Mouse (Mus musculus) brain, embryonic 14.5 days (tissue): ENCODE measurements around the gene Srrm4. TPM values are rescaled to one million over a fixed set of nuclear protein-coding genes. Genes with fewer than 3 reads are reported as not detected.

Source experiments
- DNase-seq: peaks from one replicate; pipeline ENCODE4 v3.0.0-alpha.2; 2011; ENCODE audit warnings: low read depth
- CTCF ChIP-seq: fragments of 200-500 bp; IDR thresholded peaks from 2 replicates; pipeline ENCODE4 v1.5.1; 2012; ENCODE audit warnings: inconsistent platforms, mild to moderate bottlenecking, moderate library complexity, borderline replicate concordance; ENCODE audit not compliant: insufficient read depth, insufficient read length; ENCODE audit errors: extremely low read depth
- POLR2A ChIP-seq: fragments of 200-500 bp; IDR thresholded peaks from 2 replicates; pipeline ENCODE4 v1.6.1; 2012; ENCODE audit warnings: mild to moderate bottlenecking, inconsistent platforms, borderline replicate concordance; ENCODE audit not compliant: poor library complexity, insufficient read depth, insufficient read length, severe bottlenecking; ENCODE audit errors: extremely low read depth
- polyA plus RNA-seq: library from polyadenylated mRNA; depleted of rRNA; stranded (reverse); fragments of >200 nt; gene quantifications from 2 replicates; pipeline ENCODE4 v1.2.3, GENCODE M21; 2012

Gene Srrm4
- polyA plus RNA-seq, 1 experiment: 42.0 TPM

GRCm38 (mm10) chr5:116423746-116424145 lies 167.9 kb downstream of the Srrm4 start:
- no peak for TF ChIP-seq POLR2A

GRCm38 (mm10) chr5:116422699-116423201 lies 168.9 kb downstream of the Srrm4 start, which contains the start of gene Hspb8:
Gene Hspb8 (minus strand): TSS chr5:116422864.
- DNase-seq: peak; percentile 88
- TF ChIP-seq CTCF (no peak), POLR2A (no peak)

More at GRCm38 (mm10) chr5:116423746-116424145, 167.9 kb downstream of the Srrm4 start:
- DNase-seq: no peak

- DNase-seq: no peak
- no peak for TF ChIP-seq CTCF
- TF ChIP-seq POLR2A: no peak
These were observed 169.7 kb downstream of the Srrm4 start for GRCm38 (mm10) chr5:116421791-116422481.

- TF ChIP-seq POLR2A (no peak), CTCF (no peak)
- peak; percentile 95 for DNase-seq
These were observed 170.8 kb downstream of the Srrm4 start for GRCm38 (mm10) chr5:116420759-116421225.

GRCm38 (mm10) chr5:116420213-116420612 lies 171.4 kb downstream of the Srrm4 start:
- DNase-seq: no peak
- TF ChIP-seq CTCF: no peak
- no peak for TF ChIP-seq POLR2A

- no peak for TF ChIP-seq POLR2A
- no peak for TF ChIP-seq CTCF
- peak; percentile 68 for DNase-seq
These were observed 172.1 kb downstream of the Srrm4 start for GRCm38 (mm10) chr5:116419322-116420045.

- DNase-seq: peak; percentile 63
- TF ChIP-seq POLR2A (no peak), CTCF (no peak)
These were observed 175.4 kb downstream of the Srrm4 start for GRCm38 (mm10) chr5:116416208-116416607.

- DNase-seq: peak; percentile 78
- no peak for TF ChIP-seq CTCF
- TF ChIP-seq POLR2A: no peak
These were observed 181.7 kb downstream of the Srrm4 start for GRCm38 (mm10) chr5:116409689-116410590.

- TF ChIP-seq POLR2A (no peak), CTCF (peak; percentile 22; the same call in 1 of the 2 replicates)
- no peak for DNase-seq
These were observed 182.7 kb downstream of the Srrm4 start for GRCm38 (mm10) chr5:116408965-116409364.

GRCm38 (mm10) chr5:116407936-116408335 lies 183.7 kb downstream of the Srrm4 start:
- peak; percentile 71 for DNase-seq
- TF ChIP-seq POLR2A (no peak), CTCF (no peak)

GRCm38 (mm10) chr5:116407321-116407720 lies 184.3 kb downstream of the Srrm4 start:
- TF ChIP-seq CTCF (no peak), POLR2A (no peak)
- DNase-seq: no peak

GRCm38 (mm10) chr5:116406507-116406906 lies 185.1 kb downstream of the Srrm4 start:
- TF ChIP-seq POLR2A (no peak), CTCF (no peak)
- DNase-seq: no peak
